Mouse (Mus musculus) limb, embryonic 13.5 days (tissue): ENCODE measurements around the gene Mxra7. TPM values are rescaled to one million over a fixed set of nuclear protein-coding genes. Genes with fewer than 3 reads are reported as not detected.
A peak's percentile ranks its signal among the peaks of the same experiment; 100 is the strongest.

ENCODE experiments used
- ATAC-seq: fragments of 200-750 bp; cut with Nextera tagmentation; 2 replicates; pipeline ENCODE4 v1.8.0; 2017; ENCODE audit warnings: low read depth, moderate number of reproducible peaks, moderate TSS enrichment; ENCODE audit not compliant: low FRiP score
- H3K27ac ChIP-seq: fragments of 300-500 bp; sonication (generic); 2 replicates; pipeline ENCODE4 v1.5.1; 2015; ENCODE audit warnings: inconsistent platforms, mild to moderate bottlenecking, moderate library complexity
- H3K27me3 ChIP-seq: fragments of 300-500 bp; sonication (generic); 2 replicates; pipeline ENCODE4 v1.6.1; 2015; ENCODE audit warnings: mild to moderate bottlenecking, inconsistent platforms
- H3K36me3 ChIP-seq: fragments of 300-500 bp; sonication (generic); 2 replicates; pipeline ENCODE4 v1.6.1; 2015; ENCODE audit warnings: inconsistent platforms, mild to moderate bottlenecking, moderate library complexity
- H3K4me1 ChIP-seq: fragments of 300-500 bp; sonication (generic); 2 replicates; pipeline ENCODE4 v1.6.1; 2015; ENCODE audit warnings: inconsistent platforms
- H3K4me2 ChIP-seq: fragments of 300-500 bp; sonication (generic); replicated peaks from 2 replicates; pipeline ENCODE4 v1.6.1; 2015; ENCODE audit warnings: inconsistent platforms, mild to moderate bottlenecking, moderate library complexity
- H3K4me3 ChIP-seq: fragments of 300-500 bp; sonication (generic); 2 replicates; pipeline ENCODE4 v1.5.1; 2015; ENCODE audit warnings: moderate library complexity, mild to moderate bottlenecking, inconsistent platforms
- H3K9ac ChIP-seq: fragments of 300-500 bp; sonication (generic); 2 replicates; pipeline ENCODE4 v1.6.1; 2015; ENCODE audit warnings: mild to moderate bottlenecking, inconsistent platforms
- H3K9me3 ChIP-seq: fragments of 300-500 bp; sonication (generic); 2 replicates; pipeline ENCODE4 v1.6.1; 2016; ENCODE audit warnings: inconsistent platforms
- WGBS: fragments of 180-500 bp; shearing (Covaris S2); methylation state at CpG from one replicate; pipeline ENCODE4 v1.1.7; 2015; 5-methylcytosine and 5-hydroxymethylcytosine counted together
- polyA plus RNA-seq: library from polyadenylated mRNA; unstranded; fragments of >200 nt; fragmentation: Nextera tagmentation; extraction: Ambion mirVana; gene quantifications from 2 replicates; pipeline ENCODE4 v1.2.1, GENCODE M21; 2015

The Mxra7 gene
- polyA plus RNA-seq, 1 experiment from 2014 or later = 17.1 TPM

DNA sequence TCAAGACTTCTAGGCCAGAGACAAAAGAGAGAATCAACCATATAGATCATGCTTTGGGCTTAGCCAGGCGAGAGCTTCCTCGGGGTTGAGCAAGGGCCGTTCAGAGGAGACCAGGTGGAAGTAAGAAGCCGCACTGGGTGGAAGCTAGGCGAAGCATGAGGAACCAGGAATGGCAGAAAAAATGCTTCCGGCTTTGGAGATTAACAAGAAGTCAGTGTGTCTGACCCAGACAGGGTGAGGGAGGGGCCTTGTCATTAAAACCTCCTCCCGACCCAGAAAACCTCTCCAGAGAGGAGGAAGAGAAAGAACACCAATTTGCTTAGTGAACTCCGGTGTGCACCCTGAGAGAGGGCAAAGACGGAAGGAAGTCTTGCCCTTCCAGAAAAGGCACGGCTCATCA, 43.6 kb downstream of the Mxra7 start:
- Histone ChIP-seq H3K36me3 (no peaks in the 10 kb centered on the region), H3K27ac (no peak overlapping the region), H3K27me3 (no peaks in the 10 kb centered on the region), H3K4me2 (no peak overlapping the region), H3K9ac (no peak overlapping the region), H3K4me1 (peaks cover 13% of the 10 kb centered on the region), H3K4me3 (no peak overlapping the region), H3K9me3 (peaks cover 4% of the 10 kb centered on the region; the same call in 1 of the 2 replicates)
- 89% methylated on average over 10 of the region's 10 CpGs for WGBS
- ATAC-seq = no peak

DNA sequence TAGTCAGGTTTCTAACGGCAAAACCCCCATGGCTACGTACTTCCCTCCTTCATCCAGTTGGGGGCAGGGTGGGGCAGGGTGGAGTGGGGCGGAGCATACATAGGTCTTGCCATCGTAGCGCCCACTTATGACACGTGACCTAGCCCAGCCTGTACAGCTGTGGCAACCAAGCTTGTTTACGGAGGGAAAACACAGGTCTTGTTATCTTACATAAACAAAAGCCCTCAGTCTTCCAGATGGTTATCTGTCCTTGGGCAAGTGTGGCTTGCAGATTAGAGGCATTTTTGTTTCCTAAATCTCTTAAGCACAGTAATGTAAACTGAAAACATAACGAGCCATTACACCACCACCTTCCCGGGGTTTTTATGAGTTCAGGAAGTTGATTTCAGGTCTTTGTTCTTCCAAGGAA, 45.1 kb downstream of the Mxra7 start:
- Histone ChIP-seq H3K27ac (no peak overlapping the region), H3K4me3 (no peak overlapping the region), H3K4me2 (0 out of 2 replicates have a peak overlapping the region, but pooled peaks have one; percentile 19), H3K36me3 (no peaks in the 10 kb centered on the region), H3K27me3 (no peaks in the 10 kb centered on the region), H3K9me3 (peaks cover 4% of the 10 kb centered on the region; the same call in 1 of the 2 replicates), H3K9ac (no peak overlapping the region), H3K4me1 (peaks cover 13% of the 10 kb centered on the region)
- no peak for ATAC-seq
- WGBS = 47% methylated on average over 9 of the region's 9 CpGs

DNA sequence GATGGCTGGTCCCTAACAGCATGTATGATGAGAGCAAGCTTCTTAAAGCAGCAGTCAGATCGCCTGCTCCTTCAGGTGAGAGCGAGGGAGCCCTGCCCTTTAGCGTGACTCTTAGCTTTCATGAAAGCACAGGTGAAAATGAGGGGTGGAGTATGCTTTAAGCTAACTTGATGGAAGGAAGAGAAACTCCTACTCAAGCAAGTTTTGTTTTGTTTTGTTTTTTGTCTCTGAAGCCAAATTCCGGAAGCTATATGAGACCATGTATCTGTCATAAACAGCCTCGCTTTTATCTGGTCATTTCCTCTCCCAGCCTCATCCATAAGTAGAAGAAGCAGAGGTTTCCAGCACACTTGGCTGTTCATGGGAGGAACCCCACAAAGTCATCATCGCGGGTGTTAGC, 52.4 kb downstream of the Mxra7 start, which contains the start of gene St6galnac1:
St6galnac1 (minus strand) TSS at position 101 of the 400 bp plus-strand sequence.
- no peak for ATAC-seq
- Histone ChIP-seq H3K4me1 (no peaks in the 10 kb centered on the region), H3K4me3 (no peak within 1 kb of the TSS), H3K4me2 (no peak within 1 kb of the TSS), H3K9ac (no peak within 1 kb of the TSS), H3K27me3 (no peaks in the 10 kb centered on the region), H3K36me3 (no peaks in the 10 kb centered on the region), H3K9me3 (no peaks in the 10 kb centered on the region), H3K27ac (no peak within 1 kb of the TSS)
- 88% methylated on average over 7 of the region's 7 CpGs for WGBS

DNA sequence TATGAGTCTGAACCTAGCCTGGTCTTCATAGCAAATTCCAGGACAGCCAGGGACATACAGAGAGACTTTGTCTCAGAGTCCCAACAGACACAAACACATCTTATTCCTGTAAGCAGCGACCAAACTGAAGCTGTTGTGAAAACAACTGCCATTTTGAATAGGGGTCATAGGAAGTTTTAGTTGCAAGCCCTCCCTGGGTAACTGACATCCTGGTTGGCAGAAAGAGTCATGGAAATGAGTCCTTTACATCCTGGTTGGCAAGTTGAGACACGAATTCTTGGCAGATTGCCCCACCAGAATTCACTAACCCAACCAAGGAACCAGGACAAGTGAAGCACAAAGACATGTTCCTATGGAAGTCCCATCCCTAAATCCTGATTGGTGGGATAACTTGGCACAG, 54.6 kb downstream of the Mxra7 start:
- Histone ChIP-seq H3K9ac (no peak overlapping the region), H3K27me3 (no peaks in the 10 kb centered on the region), H3K36me3 (no peaks in the 10 kb centered on the region), H3K4me1 (no peaks in the 10 kb centered on the region), H3K27ac (no peak overlapping the region), H3K9me3 (no peaks in the 10 kb centered on the region), H3K4me3 (no peak overlapping the region), H3K4me2 (no peak overlapping the region)
- WGBS = 54% methylated on average over 2 of the region's 2 CpGs
- ATAC-seq = no peak

DNA sequence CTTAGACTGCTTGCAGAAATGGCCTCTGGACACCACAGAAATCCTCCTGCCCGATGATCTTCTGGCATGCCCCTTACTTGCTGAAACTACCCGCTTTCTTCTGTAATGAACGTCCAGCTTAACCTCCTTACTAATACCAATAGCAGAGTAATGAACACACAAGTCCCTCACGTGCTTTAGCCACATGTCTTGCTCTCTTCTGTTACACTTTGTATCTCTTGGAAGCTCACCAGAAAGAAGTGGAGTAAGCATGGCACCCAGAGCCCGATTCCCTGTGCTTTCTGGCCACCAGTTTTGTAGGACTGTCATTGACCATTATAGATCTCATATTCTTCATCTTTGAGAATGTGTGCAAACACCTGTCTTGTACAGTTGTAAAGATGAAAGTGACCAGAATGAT, 58.0 kb downstream of the Mxra7 start:
- ATAC-seq = no peak
- WGBS = 80% methylated on average over 5 of the region's 5 CpGs
- Histone ChIP-seq H3K4me1 (no peaks in the 10 kb centered on the region), H3K9me3 (no peaks in the 10 kb centered on the region), H3K27ac (no peak overlapping the region), H3K4me3 (no peak overlapping the region), H3K36me3 (no peaks in the 10 kb centered on the region), H3K4me2 (no peak overlapping the region), H3K27me3 (no peaks in the 10 kb centered on the region), H3K9ac (no peak overlapping the region)

DNA sequence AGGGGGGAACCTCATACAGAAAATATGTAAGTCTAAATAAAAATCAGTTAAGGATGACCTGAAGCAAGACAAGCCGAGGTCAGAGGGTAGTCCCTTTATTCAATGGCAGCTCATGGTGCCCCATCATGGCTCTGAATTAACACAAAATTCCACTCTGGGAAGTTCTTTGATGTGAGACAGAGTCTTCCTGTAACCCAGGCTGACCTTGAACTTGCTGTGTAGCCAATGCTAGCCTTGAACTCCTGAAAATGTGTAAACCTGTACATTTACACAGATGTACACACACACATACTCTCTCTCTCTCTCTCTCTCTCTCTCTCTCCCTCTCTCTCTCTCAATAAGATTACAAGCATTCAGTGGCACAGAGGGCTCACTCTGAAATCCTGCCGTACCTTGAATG, 62.9 kb downstream of the Mxra7 start:
- 88% methylated on average over 2 of the region's 2 CpGs for WGBS
- ATAC-seq = no peak
- Histone ChIP-seq H3K4me2 (no peak overlapping the region), H3K9me3 (no peaks in the 10 kb centered on the region), H3K36me3 (no peaks in the 10 kb centered on the region), H3K4me1 (no peaks in the 10 kb centered on the region), H3K27me3 (no peaks in the 10 kb centered on the region), H3K4me3 (no peak overlapping the region), H3K9ac (no peak overlapping the region), H3K27ac (no peak overlapping the region)

DNA sequence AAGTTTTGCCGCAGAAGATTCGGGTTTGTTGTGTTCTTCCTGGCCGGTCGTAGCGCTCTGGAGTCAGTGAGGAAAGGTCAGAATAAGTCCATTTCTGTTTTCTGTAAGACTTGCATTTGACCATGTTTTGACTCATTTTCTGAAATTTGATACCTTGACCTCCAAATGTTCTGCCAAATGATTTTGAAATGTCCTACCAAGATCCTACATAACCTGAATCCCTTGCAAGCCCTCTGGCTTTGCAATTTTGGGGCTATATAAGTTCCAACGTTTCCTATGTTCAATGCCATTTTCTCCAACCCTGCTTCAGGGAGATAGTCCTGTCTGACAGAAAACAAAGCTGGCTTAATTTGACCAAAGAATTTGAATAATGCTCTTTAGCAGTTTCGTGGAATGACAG, 63.5 kb downstream of the Mxra7 start:
- Histone ChIP-seq H3K4me1 (no peaks in the 10 kb centered on the region), H3K4me3 (no peak overlapping the region), H3K9ac (no peak overlapping the region), H3K27me3 (no peaks in the 10 kb centered on the region), H3K36me3 (no peaks in the 10 kb centered on the region), H3K9me3 (no peaks in the 10 kb centered on the region), H3K4me2 (no peak overlapping the region), H3K27ac (no peak overlapping the region)
- 87% methylated on average over 7 of the region's 7 CpGs for WGBS
- no peak for ATAC-seq

DNA sequence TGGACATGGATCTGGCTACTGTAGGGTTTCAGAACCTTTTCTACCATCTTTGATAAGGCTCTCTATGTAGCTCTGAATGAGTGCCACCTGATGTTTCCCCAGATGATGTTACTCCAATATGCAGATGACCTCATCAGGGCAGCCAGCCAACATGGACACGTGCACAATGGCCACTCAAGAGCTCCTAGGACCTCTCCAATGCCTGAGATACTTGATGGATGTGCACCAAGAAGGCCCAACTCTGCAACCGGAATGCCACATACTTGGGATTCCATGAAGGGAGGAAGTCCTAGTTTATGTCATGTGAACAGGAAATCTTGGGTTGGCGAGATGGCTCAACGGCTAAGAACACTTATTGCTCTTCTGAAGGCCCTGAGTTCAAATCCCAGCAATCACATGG, 72.7 kb downstream of the Mxra7 start:
- WGBS = 76% methylated on average over 4 of the region's 4 CpGs
- Histone ChIP-seq H3K9me3 (no peaks in the 10 kb centered on the region), H3K27ac (no peak overlapping the region), H3K4me1 (no peaks in the 10 kb centered on the region), H3K4me3 (no peak overlapping the region), H3K9ac (no peak overlapping the region), H3K27me3 (no peaks in the 10 kb centered on the region), H3K4me2 (no peak overlapping the region), H3K36me3 (no peaks in the 10 kb centered on the region)
- ATAC-seq = no peak

DNA sequence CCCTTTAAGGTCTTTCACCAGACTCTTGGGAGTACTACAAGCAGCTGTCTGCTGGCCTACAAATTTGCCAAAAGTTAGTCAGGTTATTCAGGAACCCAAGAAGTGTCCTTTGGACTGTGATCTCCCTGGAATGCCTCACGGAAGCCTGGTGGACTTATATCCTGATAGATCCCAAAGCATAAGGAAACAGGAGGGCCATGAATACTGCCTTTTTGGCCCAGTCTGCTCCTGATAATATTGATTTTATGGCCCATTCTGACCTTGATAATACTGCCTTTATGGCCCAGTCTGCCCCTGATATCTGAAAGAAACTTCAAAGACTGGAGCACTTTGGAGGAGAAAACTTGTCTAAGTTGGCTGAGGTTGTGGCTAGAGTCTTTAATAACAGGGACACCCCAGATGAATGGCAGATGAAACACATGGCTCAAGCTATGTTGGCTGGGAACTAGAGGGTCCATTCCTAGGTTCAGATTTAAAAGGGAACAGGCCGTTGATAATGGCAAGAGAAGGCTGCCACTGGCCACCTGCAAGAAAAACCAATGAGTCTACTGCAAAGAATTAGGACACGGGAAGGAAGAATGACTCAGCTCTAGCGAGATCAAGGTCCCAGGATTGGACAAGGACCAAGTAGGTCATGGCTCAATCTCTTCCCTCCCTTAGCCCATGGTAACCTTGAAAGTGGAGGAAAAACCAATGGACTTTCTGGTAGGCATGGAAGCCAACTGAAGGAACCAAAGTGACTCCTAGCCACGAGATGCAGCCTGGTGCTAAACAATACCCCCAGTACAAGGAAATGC, 74.0 kb downstream of the Mxra7 start:
- 84% methylated on average over 5 of the region's 5 CpGs for WGBS
- Histone ChIP-seq H3K4me2 (no peak overlapping the region), H3K36me3 (no peaks in the 10 kb centered on the region), H3K9ac (no peak overlapping the region), H3K27ac (no peak overlapping the region), H3K27me3 (no peaks in the 10 kb centered on the region), H3K4me1 (no peaks in the 10 kb centered on the region), H3K9me3 (no peaks in the 10 kb centered on the region), H3K4me3 (no peak overlapping the region)
- no peak for ATAC-seq

Other genes with a start within 250 kb of the Mxra7 start
- 10.3 and 12.1 TPM in 2 replicates for gene Ube2o, start 246.6 kb downstream of the Mxra7 start, polyA plus RNA-seq
- not detected in 2 replicates for gene Aanat, start 241.6 kb downstream of the Mxra7 start, polyA plus RNA-seq
- 4.0 and 5.1 TPM in 2 replicates for gene Rhbdf2, start 201.0 kb downstream of the Mxra7 start, polyA plus RNA-seq
- 0.56 and 0.83 TPM in 2 replicates for gene Prcd, start 174.5 kb downstream of the Mxra7 start, polyA plus RNA-seq
- gene Cygb, start 173.7 kb downstream of the Mxra7 start, polyA plus RNA-seq = 6.0 and 7.2 TPM in 2 replicates
- not detected in 2 replicates for gene St6galnac1, start 52.5 kb downstream of the Mxra7 start, polyA plus RNA-seq
- gene Mettl23, start 15.2 kb upstream of the Mxra7 start, polyA plus RNA-seq = 72.2 and 79.0 TPM in 2 replicates
- gene Jmjd6, start 15.4 kb upstream of the Mxra7 start, polyA plus RNA-seq = 76.6 and 82.6 TPM in 2 replicates
- 44.3 and 44.8 TPM in 2 replicates for gene Mfsd11, start 24.4 kb upstream of the Mxra7 start, polyA plus RNA-seq
- 789 and 792 TPM in 2 replicates for gene Srsf2, start 25.0 kb upstream of the Mxra7 start, polyA plus RNA-seq
- 1.6 and 1.7 TPM in 2 replicates for gene Mgat5b, start 90.8 kb upstream of the Mxra7 start, polyA plus RNA-seq